Mouse (Mus musculus): ENCODE measurements around the gene Abr.

DNA sequence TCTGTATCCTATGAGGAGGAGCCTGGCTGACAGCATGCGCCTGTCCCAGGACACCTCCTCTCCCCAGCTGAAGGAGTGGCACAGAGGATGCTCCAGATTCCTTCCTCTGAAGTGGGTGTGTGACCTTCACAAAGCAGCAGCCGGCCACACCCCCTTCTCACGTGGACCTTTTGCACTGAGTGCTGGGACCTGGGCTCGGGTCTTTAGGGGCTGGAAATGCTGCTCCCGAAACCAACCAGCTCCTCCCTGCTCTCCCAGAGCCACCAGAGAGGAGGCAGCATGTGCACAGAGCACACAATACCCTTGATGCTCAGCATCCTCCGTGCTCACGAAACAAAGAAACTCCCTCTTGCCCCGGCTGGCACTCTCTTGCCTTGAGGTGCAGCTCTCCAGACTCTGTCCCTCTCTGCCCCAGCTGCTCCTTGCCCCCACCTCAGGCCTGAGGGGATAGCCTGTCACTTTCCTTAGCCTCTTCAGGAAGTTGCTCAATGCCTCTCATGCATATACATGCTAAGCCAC is 154.6 kb downstream of the Abr start:
- no peak for TF ChIP-seq CTCF (IDR thresholded peaks at IDR 0.05; ENCODE audit: borderline replicate concordance, insufficient read depth, low read length)
- TF ChIP-seq POLR2A (IDR thresholded peaks at IDR 0.05; ENCODE audit: low read depth, low read length) = no peak
